Mouse (Mus musculus) naive thymus-derived CD4-positive, alpha-beta T cell, adult 2 months (primary cell): ENCODE results near the gene Ifna9.
A peak's percentile ranks its signal among the peaks of the same experiment; 100 is the strongest.
"Not testable (repeated sequence)": the region's sequence is repeated elsewhere in the genome, so short reads cannot be mapped to it uniquely, and the experiment has no call there.

Experiments
- DNase-seq: peaks from one replicate; pipeline ENCODE4 v3.0.0-alpha.2; 2011; ENCODE audit warnings: low read depth

Gene Ifna9

GRCm38 (mm10) chr4:88592285-88592684 lies at the start of gene Ifna9:
Gene Ifna9, minus strand, starts transcription at chr4:88592385.
- no peak for DNase-seq

GRCm38 (mm10) chr4:88641077-88641831 lies 49.1 kb upstream of the Ifna9 start:
- DNase-seq: peak; percentile 100

GRCm38 (mm10) chr4:88640704-88641076 lies 48.5 kb upstream of the Ifna9 start:
- DNase-seq: no peak

GRCm38 (mm10) chr4:88634311-88634710 lies 42.1 kb upstream of the Ifna9 start, which contains the start of gene C87499:
Gene C87499, minus strand, starts transcription at chr4:88634411.
- no peak for DNase-seq

- no peak for DNase-seq
These were observed 11.1 kb upstream of the Ifna9 start, which contains the start of gene Ifna12 for GRCm38 (mm10) chr4:88603276-88603675. Gene Ifna12, minus strand, starts transcription at chr4:88603376.

GRCm38 (mm10) chr4:88571698-88572097 lies 20.5 kb downstream of the Ifna9 start, which contains the start of gene Ifna14:
Gene Ifna14, minus strand, starts transcription at chr4:88571798.
- DNase-seq: no peak

GRCm38 (mm10) chr4:88561791-88562190 lies 30.4 kb downstream of the Ifna9 start:
- no peak for DNase-seq

- DNase-seq: not testable (repeated sequence)
These were observed 34.0 kb downstream of the Ifna9 start, which contains the start of gene Ifna15 for GRCm38 (mm10) chr4:88558145-88558544. Gene Ifna15, minus strand, starts transcription at chr4:88558245.

- peak; percentile 96 for DNase-seq
These were observed 41.8 kb downstream of the Ifna9 start for GRCm38 (mm10) chr4:88550161-88550945.

GRCm38 (mm10) chr4:88547986-88548385 lies 44.2 kb downstream of the Ifna9 start:
- DNase-seq: no peak

- DNase-seq: peak; percentile 85
These were observed 48.4 kb downstream of the Ifna9 start for GRCm38 (mm10) chr4:88543649-88544234.
